In the genomic region with DNA sequence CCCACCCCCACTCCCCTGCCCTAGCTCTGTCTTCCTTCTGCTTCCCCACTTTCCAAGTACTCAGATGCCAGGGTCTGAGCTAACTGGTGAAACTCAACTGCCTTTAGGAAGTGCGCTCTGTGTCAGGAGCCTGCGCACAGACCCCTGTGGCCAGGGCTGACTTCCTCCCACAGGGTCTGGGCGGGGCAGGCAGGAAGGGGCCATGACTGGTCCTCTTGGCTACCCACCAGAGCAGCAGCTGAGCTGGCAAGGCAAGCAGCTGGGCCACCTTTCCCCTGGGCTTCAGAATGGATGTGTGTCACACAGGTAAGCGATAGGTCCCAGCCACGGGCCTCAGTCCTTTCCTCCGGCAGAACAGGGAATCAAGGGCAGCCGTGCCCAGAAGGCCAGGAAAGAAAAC, we compare ENCODE assay signal across 8 mouse cellular contexts. TPM values are rescaled to one million over a fixed set of nuclear protein-coding genes. Genes with fewer than 3 reads are reported as not detected.
DNase-seq lines count a peak whose midpoint lies in the region; ATAC-seq lines count a peak whose summit lies in the region.

A gene (plus strand): TSS at position 134 of the 400 bp plus-strand sequence.

- no peaks in the 10 kb centered on the region for H3K27me3 ChIP-seq in lung, embryonic 16.5 days (ENCODE audit: control insufficient read depth, insufficient read depth, low read depth, low read length)
- H3K27me3 ChIP-seq in stomach, embryonic 14.5 days (ENCODE audit: control insufficient read depth, insufficient read depth, low read length) = no peaks in the 10 kb centered on the region

- peak; percentile 66 to 72 for DNase-seq in right cerebral cortex, postnatal 10 days (ENCODE audit: low spot score in 2 of 2)
- DNase-seq in right cerebral cortex, postnatal 36 days (ENCODE audit: low spot score in 2 of 2) = no peak
- DNase-seq in heart, adult 18-20 months = peak; percentile 56 to 83
- DNase-seq in large intestine, adult 2 months (ENCODE audit: low read depth, low spot score) = no peak
- no peak for DNase-seq in cerebellum, adult 9-10 months
- no peak for DNase-seq in embryo, embryonic 10 days (ENCODE audit: low spot score)

- peak; percentile 70; the same call in 1 of the 2 replicates for ATAC-seq in lung, embryonic 16.5 days (ENCODE audit: low read depth)
- ATAC-seq in stomach, embryonic 14.5 days (ENCODE audit: insufficient number of reproducible peaks, insufficient read depth, low FRiP score, low read depth) = no peak

- H3K36me3 ChIP-seq in lung, embryonic 16.5 days (ENCODE audit: control insufficient read depth, insufficient read depth, low read length) = no peaks in the 10 kb centered on the region
- no peaks in the 10 kb centered on the region for H3K36me3 ChIP-seq in stomach, embryonic 14.5 days (ENCODE audit: control insufficient read depth, insufficient read depth, low read length)

- no peak within 1 kb of the TSS for H3K9ac ChIP-seq in lung, embryonic 16.5 days (ENCODE audit: low read length)
- H3K9ac ChIP-seq in stomach, embryonic 14.5 days (replicated peaks; ENCODE audit: low read depth, low read length) = no peak within 1 kb of the TSS

- no peaks in the 10 kb centered on the region for H3K9me3 ChIP-seq in lung, embryonic 16.5 days (ENCODE audit: control insufficient read depth, low read length)
- H3K9me3 ChIP-seq in stomach, embryonic 14.5 days (ENCODE audit: control insufficient read depth, low read depth, low read length) = no peaks in the 10 kb centered on the region

- H3K27ac ChIP-seq in lung, embryonic 16.5 days (ENCODE audit: low read length) = no peak within 1 kb of the TSS
- peak within 1 kb of the TSS; percentile 48; the same call in 1 of the 2 replicates for H3K27ac ChIP-seq in stomach, embryonic 14.5 days (ENCODE audit: low read length)

- H3K4me3 ChIP-seq in lung, embryonic 16.5 days (ENCODE audit: low read length) = peak within 1 kb of the TSS; percentile 1; the same call in 1 of the 2 replicates
- no peak within 1 kb of the TSS for H3K4me3 ChIP-seq in stomach, embryonic 14.5 days (ENCODE audit: low read depth, low read length)

- 71% methylated on average over 7 of the region's 7 CpGs for WGBS in large intestine, adult 2 months
- 81% methylated on average over 7 of the region's 7 CpGs for WGBS in lung, embryonic 16.5 days
- WGBS in stomach, embryonic 14.5 days = 84% methylated on average over 7 of the region's 7 CpGs

- no peaks in the 10 kb centered on the region for H3K4me1 ChIP-seq in lung, embryonic 16.5 days (replicated peaks; ENCODE audit: control insufficient read depth, insufficient read depth, low read length)
- H3K4me1 ChIP-seq in stomach, embryonic 14.5 days (ENCODE audit: control insufficient read depth, insufficient read depth, low read length) = 0 out of 2 replicates have a peak, but pooled peaks cover 3% of the 10 kb centered on the region

- no peak within 1 kb of the TSS for H3K4me2 ChIP-seq in lung, embryonic 16.5 days (ENCODE audit: low read depth, low read length)
- no peak within 1 kb of the TSS for H3K4me2 ChIP-seq in stomach, embryonic 14.5 days (replicated peaks; ENCODE audit: low read depth, low read length)

RNA-seq across cellular contexts. Expression of the gene that starts here (rescaled TPM):
- total RNA-seq in heart, adult 18-20 months (2021) = 1 to 10 TPM; 3.8 to 6.3 TPM
- 13.0 and 16.3 TPM in 2 replicates for polyA plus RNA-seq in large intestine, adult 2 months (2012; rRNA removed)
- polyA plus RNA-seq in lung, embryonic 16.5 days (2015; fragmentation: Nextera tagmentation; extraction: Ambion mirVana) = 11.1 and 11.8 TPM in 2 replicates
- polyA plus RNA-seq in stomach, embryonic 14.5 days (2014; fragmentation: Nextera tagmentation; extraction: Ambion mirVana) = 4.0 and 5.9 TPM in 2 replicates

Comparison
In these comparisons a context has a peak if more than half of its experiments do, and no peak if none do; other contexts are left out.
1. DNase-seq: peak in right cerebral cortex, postnatal 10 days (2 of 2) and heart, adult 18-20 months (2 of 2); none in right cerebral cortex, postnatal 36 days (0 of 2), large intestine, adult 2 months (single experiment), cerebellum, adult 9-10 months (single experiment) and embryo, embryonic 10 days (single experiment).